Mouse (Mus musculus) brain, embryonic 18.5 days (tissue): Measurements from ENCODE around the gene Dab1.

Experiments
- DNase-seq: peaks from one replicate; pipeline ENCODE4 v3.0.0-alpha.2; 2012; ENCODE audit warnings: low read depth, low spot score

Dab1 gene

GRCm38 (mm10) chr4:104579946-104580544 is 960.9 kb downstream of the Dab1 start:
- DNase-seq: no peak

- DNase-seq: no peak
Observed at GRCm38 (mm10) chr4:104582726-104583125, 963.6 kb downstream of the Dab1 start.

- DNase-seq: no peak
Observed at GRCm38 (mm10) chr4:104587826-104588225, 968.7 kb downstream of the Dab1 start.

GRCm38 (mm10) chr4:104596936-104597335 is 977.8 kb downstream of the Dab1 start:
- no peak for DNase-seq

- no peak for DNase-seq
Observed at GRCm38 (mm10) chr4:104597490-104598465, 978.6 kb downstream of the Dab1 start.

- DNase-seq: no peak
Observed at GRCm38 (mm10) chr4:104602804-104603203, 983.6 kb downstream of the Dab1 start.

GRCm38 (mm10) chr4:104604298-104604697 is 985.1 kb downstream of the Dab1 start:
- no peak for DNase-seq

- DNase-seq: no peak
Observed at GRCm38 (mm10) chr4:104606881-104607280, 987.7 kb downstream of the Dab1 start.

- DNase-seq: no peak
Observed at GRCm38 (mm10) chr4:104607636-104608035, 988.5 kb downstream of the Dab1 start.

- no peak for DNase-seq
Observed at GRCm38 (mm10) chr4:104619452-104619851, 1000.3 kb downstream of the Dab1 start.

GRCm38 (mm10) chr4:104625316-104625715 is 1006.2 kb downstream of the Dab1 start:
- no peak for DNase-seq

GRCm38 (mm10) chr4:104628708-104629107 is 1009.5 kb downstream of the Dab1 start:
- no peak for DNase-seq

GRCm38 (mm10) chr4:104637016-104637415 is 1017.9 kb downstream of the Dab1 start:
- DNase-seq: no peak

GRCm38 (mm10) chr4:104640617-104641016 is 1021.5 kb downstream of the Dab1 start:
- DNase-seq: no peak

GRCm38 (mm10) chr4:104642761-104643469 is 1023.8 kb downstream of the Dab1 start:
- DNase-seq: no peak

- peak; percentile 73 for DNase-seq
Observed at GRCm38 (mm10) chr4:104643534-104644356, 1024.6 kb downstream of the Dab1 start.

- DNase-seq: no peak
Observed at GRCm38 (mm10) chr4:104644357-104644630, 1025.1 kb downstream of the Dab1 start.

GRCm38 (mm10) chr4:104644862-104645261 is 1025.7 kb downstream of the Dab1 start:
- no peak for DNase-seq

- DNase-seq: no peak
Observed at GRCm38 (mm10) chr4:104651761-104652160, 1032.6 kb downstream of the Dab1 start.

- DNase-seq: no peak
Observed at GRCm38 (mm10) chr4:104656728-104657127, 1037.6 kb downstream of the Dab1 start.

- DNase-seq: no peak
Observed at GRCm38 (mm10) chr4:104662841-104663614, 1043.9 kb downstream of the Dab1 start.
